Mouse (Mus musculus) lung, postnatal 10 days (tissue): ENCODE measurements around the gene Gm14403.
A peak's percentile ranks its signal among the peaks of the same experiment; 100 is the strongest.
"Not testable (repeated sequence)": the region's sequence is repeated elsewhere in the genome, so short reads cannot be mapped to it uniquely, and the experiment has no call there.

Experiments used
- DNase-seq: peaks from one replicate; pipeline ENCODE4 v3.0.0; 2021

Gm14403 gene

GRCm38 (mm10) chr2:177498067-177498466, at the start of gene Gm14403:
Gene Gm14403 (plus strand): TSS chr2:177498215.
- peak; percentile 59 for DNase-seq

GRCm38 (mm10) chr2:177464676-177465075, 33.3 kb upstream of the Gm14403 start, which contains the start of gene Zfp970:
Gene Zfp970 (plus strand): TSS chr2:177464733.
- peak; percentile 22 for DNase-seq

GRCm38 (mm10) chr2:177468222-177468621, 29.8 kb upstream of the Gm14403 start:
- not testable (repeated sequence) for DNase-seq

- DNase-seq = peak; percentile 50
Observed at GRCm38 (mm10) chr2:177472261-177472660, 25.8 kb upstream of the Gm14403 start.

GRCm38 (mm10) chr2:177481971-177482370, 16.0 kb upstream of the Gm14403 start:
- DNase-seq = not testable (repeated sequence)

GRCm38 (mm10) chr2:177483238-177483948, 14.6 kb upstream of the Gm14403 start:
- not testable (repeated sequence) for DNase-seq

- not testable (repeated sequence) for DNase-seq
Observed at GRCm38 (mm10) chr2:177499182-177499581, 1.2 kb downstream of the Gm14403 start.

GRCm38 (mm10) chr2:177505211-177505719, 7.2 kb downstream of the Gm14403 start:
- DNase-seq = not testable (repeated sequence)

GRCm38 (mm10) chr2:177511381-177511780, 13.4 kb downstream of the Gm14403 start:
- DNase-seq = not testable (repeated sequence)

- DNase-seq = not testable (repeated sequence)
Observed at GRCm38 (mm10) chr2:177511972-177512371, 14.0 kb downstream of the Gm14403 start.

GRCm38 (mm10) chr2:177513991-177514479, 16.0 kb downstream of the Gm14403 start:
- not testable (repeated sequence) for DNase-seq

GRCm38 (mm10) chr2:177517746-177518145, 19.7 kb downstream of the Gm14403 start:
- not testable (repeated sequence) for DNase-seq

- not testable (repeated sequence) for DNase-seq
Observed at GRCm38 (mm10) chr2:177518354-177518753, 20.3 kb downstream of the Gm14403 start.

- not testable (repeated sequence) for DNase-seq
Observed at GRCm38 (mm10) chr2:177518960-177519359, 20.9 kb downstream of the Gm14403 start.

- DNase-seq = no peak
Observed at GRCm38 (mm10) chr2:177520035-177520434, 22.0 kb downstream of the Gm14403 start.

- no peak for DNase-seq
Observed at GRCm38 (mm10) chr2:177523061-177523460, 25.0 kb downstream of the Gm14403 start.

- not testable (repeated sequence) for DNase-seq
Observed at GRCm38 (mm10) chr2:177523674-177524073, 25.7 kb downstream of the Gm14403 start.

GRCm38 (mm10) chr2:177524171-177524570, 26.2 kb downstream of the Gm14403 start:
- not testable (repeated sequence) for DNase-seq

GRCm38 (mm10) chr2:177535876-177536275, 37.9 kb downstream of the Gm14403 start:
- no peak for DNase-seq

GRCm38 (mm10) chr2:177537141-177537540, 39.1 kb downstream of the Gm14403 start:
- DNase-seq = not testable (repeated sequence)

GRCm38 (mm10) chr2:177537717-177538116, 39.7 kb downstream of the Gm14403 start:
- DNase-seq = not testable (repeated sequence)

- not testable (repeated sequence) for DNase-seq
Observed at GRCm38 (mm10) chr2:177555261-177555660, 57.2 kb downstream of the Gm14403 start.
